Mouse (Mus musculus) hindbrain, embryonic 15.5 days (tissue): ENCODE data around the gene Dab1. TPM values are rescaled to one million over a fixed set of nuclear protein-coding genes. Genes with fewer than 3 reads are reported as not detected.

Experiments used
- ATAC-seq: fragments of 200-750 bp; cut with Nextera tagmentation; 2 replicates; pipeline ENCODE4 v1.8.0; 2017; ENCODE audit warnings: low read depth, moderate number of reproducible peaks, moderate TSS enrichment; ENCODE audit not compliant: low FRiP score
- H3K27ac ChIP-seq: fragments of 300-500 bp; sonication (generic); replicated peaks from 2 replicates; pipeline ENCODE4 v1.5.1; 2015; ENCODE audit warnings: mild to moderate bottlenecking, inconsistent platforms
- H3K27me3 ChIP-seq: fragments of 300-500 bp; sonication (generic); 2 replicates; pipeline ENCODE4 v1.6.1; 2015; ENCODE audit warnings: control low read depth, inconsistent platforms
- H3K36me3 ChIP-seq: fragments of 300-500 bp; sonication (generic); 2 replicates; pipeline ENCODE4 v1.6.1; 2015; ENCODE audit warnings: control low read depth, inconsistent platforms
- H3K4me1 ChIP-seq: fragments of 300-500 bp; sonication (generic); replicated peaks from 2 replicates; pipeline ENCODE4 v1.6.1; 2015; ENCODE audit warnings: control low read depth, inconsistent platforms
- H3K4me2 ChIP-seq: fragments of 300-500 bp; sonication (generic); 2 replicates; pipeline ENCODE4 v1.6.1; 2015; ENCODE audit warnings: moderate library complexity, mild to moderate bottlenecking, inconsistent platforms
- H3K4me3 ChIP-seq: fragments of 300-500 bp; sonication (generic); 2 replicates; pipeline ENCODE4 v1.5.1; 2015; ENCODE audit warnings: mild to moderate bottlenecking, inconsistent platforms
- H3K9ac ChIP-seq: fragments of 300-500 bp; sonication (generic); 2 replicates; pipeline ENCODE4 v1.6.1; 2015; ENCODE audit warnings: inconsistent platforms
- H3K9me3 ChIP-seq: fragments of 300-500 bp; sonication (generic); 2 replicates; pipeline ENCODE4 v1.6.1; 2016; ENCODE audit warnings: control low read depth, inconsistent platforms
- WGBS: fragments of 180-500 bp; shearing (Covaris S2); methylation state at CpG from one replicate; pipeline ENCODE4 v1.1.7; 2015; 5-methylcytosine and 5-hydroxymethylcytosine counted together
- polyA plus RNA-seq: library from polyadenylated mRNA; unstranded; fragments of >200 nt; fragmentation: Nextera tagmentation; extraction: Ambion mirVana; gene quantifications from 2 replicates; pipeline ENCODE4 v1.2.1, GENCODE M21; 2015

The Dab1 gene
- polyA plus RNA-seq, 1 experiment from 2014 or later, result 93.7 TPM

GRCm38 (mm10) chr4:104368561-104369021 lies 749.4 kb downstream of the Dab1 start:
- Histone ChIP-seq H3K27me3 (peaks cover 5% of the 10 kb centered on the region; the same call in 1 of the 2 replicates), H3K27ac (peak overlapping the region; percentile 92), H3K4me1 (peaks cover 23% of the 10 kb centered on the region), H3K4me3 (peak overlapping the region; percentile 85), H3K9me3 (no peaks in the 10 kb centered on the region), H3K36me3 (no peaks in the 10 kb centered on the region), H3K9ac (peak overlapping the region; percentile 90), H3K4me2 (peak overlapping the region; percentile 96)
- peak; percentile 65 for ATAC-seq
- 1% methylated on average over 20 of the region's 20 CpGs for WGBS

GRCm38 (mm10) chr4:104369091-104369490 lies 749.9 kb downstream of the Dab1 start:
- Histone ChIP-seq H3K27ac (peak overlapping the region; percentile 49; the same call in 1 of the 2 replicates), H3K4me3 (peak overlapping the region; percentile 85), H3K27me3 (peaks cover 5% of the 10 kb centered on the region; the same call in 1 of the 2 replicates), H3K36me3 (no peaks in the 10 kb centered on the region), H3K9ac (peak overlapping the region; percentile 90), H3K4me1 (peaks cover 23% of the 10 kb centered on the region), H3K4me2 (peak overlapping the region; percentile 96), H3K9me3 (no peaks in the 10 kb centered on the region)
- WGBS, result 6% methylated on average over 7 of the region's 7 CpGs
- no peak for ATAC-seq

- no peaks in the 10 kb centered on the region; the same call in 1 of the 2 replicates for H3K9me3 ChIP-seq
- WGBS, result 81% methylated on average over 8 of the region's 8 CpGs
- no peaks in the 10 kb centered on the region for H3K36me3 ChIP-seq
- no peak overlapping the region for H3K4me3 ChIP-seq
- H3K27ac ChIP-seq, result no peak overlapping the region
- no peak overlapping the region for H3K4me2 ChIP-seq
- H3K4me1 ChIP-seq, result peaks cover 22% of the 10 kb centered on the region
- H3K27me3 ChIP-seq, result no peaks in the 10 kb centered on the region
- ATAC-seq, result no peak
- no peak overlapping the region for H3K9ac ChIP-seq
These were observed 752.0 kb downstream of the Dab1 start for GRCm38 (mm10) chr4:104371136-104371535.

- no peak overlapping the region for H3K4me2 ChIP-seq
- no peak overlapping the region for H3K4me3 ChIP-seq
- WGBS, result 96% methylated on average over 1 of the region's 1 CpGs
- H3K9me3 ChIP-seq, result no peaks in the 10 kb centered on the region; the same call in 1 of the 2 replicates
- no peaks in the 10 kb centered on the region for H3K27me3 ChIP-seq
- no peak overlapping the region for H3K9ac ChIP-seq
- no peak for ATAC-seq
- no peaks in the 10 kb centered on the region for H3K36me3 ChIP-seq
- H3K4me1 ChIP-seq, result peaks cover 4% of the 10 kb centered on the region; the same call in 1 of the 2 replicates
- no peak overlapping the region for H3K27ac ChIP-seq
These were observed 755.0 kb downstream of the Dab1 start for GRCm38 (mm10) chr4:104374191-104374590.

GRCm38 (mm10) chr4:104384704-104385103 lies 765.5 kb downstream of the Dab1 start:
- Histone ChIP-seq H3K9me3 (no peaks in the 10 kb centered on the region), H3K27me3 (no peaks in the 10 kb centered on the region), H3K9ac (no peak overlapping the region), H3K4me3 (no peak overlapping the region), H3K36me3 (no peaks in the 10 kb centered on the region), H3K4me2 (no peak overlapping the region), H3K27ac (no peak overlapping the region), H3K4me1 (peaks cover 19% of the 10 kb centered on the region)
- WGBS, result 39% methylated on average over 7 of the region's 7 CpGs
- ATAC-seq, result no peak

- peaks cover 19% of the 10 kb centered on the region for H3K4me1 ChIP-seq
- H3K27me3 ChIP-seq, result no peaks in the 10 kb centered on the region
- no peak overlapping the region for H3K27ac ChIP-seq
- no peak overlapping the region for H3K4me2 ChIP-seq
- H3K4me3 ChIP-seq, result no peak overlapping the region
- H3K36me3 ChIP-seq, result no peaks in the 10 kb centered on the region
- H3K9ac ChIP-seq, result no peak overlapping the region
- no peak for ATAC-seq
- 17% methylated on average over 5 of the region's 5 CpGs for WGBS
- H3K9me3 ChIP-seq, result no peaks in the 10 kb centered on the region
These were observed 766.1 kb downstream of the Dab1 start for GRCm38 (mm10) chr4:104385272-104385671.

GRCm38 (mm10) chr4:104395515-104395914 lies 776.4 kb downstream of the Dab1 start:
- no peak for ATAC-seq
- Histone ChIP-seq H3K4me1 (peaks cover 11% of the 10 kb centered on the region), H3K9me3 (no peaks in the 10 kb centered on the region), H3K4me2 (no peak overlapping the region), H3K9ac (no peak overlapping the region), H3K27me3 (no peaks in the 10 kb centered on the region), H3K4me3 (no peak overlapping the region), H3K36me3 (no peaks in the 10 kb centered on the region), H3K27ac (no peak overlapping the region)
- WGBS, result 80% methylated on average over 3 of the region's 3 CpGs

- H3K9ac ChIP-seq, result no peak overlapping the region
- H3K36me3 ChIP-seq, result no peaks in the 10 kb centered on the region
- ATAC-seq, result no peak
- WGBS, result 86% methylated on average over 5 of the region's 5 CpGs
- no peak overlapping the region for H3K4me2 ChIP-seq
- H3K4me1 ChIP-seq, result peaks cover 14% of the 10 kb centered on the region
- H3K9me3 ChIP-seq, result no peaks in the 10 kb centered on the region
- H3K27ac ChIP-seq, result no peak overlapping the region
- H3K4me3 ChIP-seq, result no peak overlapping the region
- no peaks in the 10 kb centered on the region for H3K27me3 ChIP-seq
These were observed 776.9 kb downstream of the Dab1 start for GRCm38 (mm10) chr4:104396095-104396494.

- H3K27ac ChIP-seq, result 0 out of 2 replicates have a peak overlapping the region, but pooled peaks have one; percentile 29
- 0 out of 2 replicates have a peak overlapping the region, but pooled peaks have one; percentile 7 for H3K9ac ChIP-seq
- H3K9me3 ChIP-seq, result no peaks in the 10 kb centered on the region
- H3K4me3 ChIP-seq, result no peak overlapping the region
- WGBS, result 28% methylated on average over 9 of the region's 9 CpGs
- H3K36me3 ChIP-seq, result no peaks in the 10 kb centered on the region
- H3K4me2 ChIP-seq, result peak overlapping the region; percentile 19; the same call in 1 of the 2 replicates
- peaks cover 14% of the 10 kb centered on the region for H3K4me1 ChIP-seq
- H3K27me3 ChIP-seq, result no peaks in the 10 kb centered on the region
- ATAC-seq, result 0 out of 2 replicates have a peak, but pooled peaks have one; percentile 30
These were observed 780.1 kb downstream of the Dab1 start for GRCm38 (mm10) chr4:104399106-104399730.

- no peak overlapping the region for H3K4me3 ChIP-seq
- H3K36me3 ChIP-seq, result no peaks in the 10 kb centered on the region
- H3K4me2 ChIP-seq, result no peak overlapping the region
- H3K27ac ChIP-seq, result no peak overlapping the region
- whole genome bisulfite sequencing, result 89% methylated on average over 5 of the region's 5 CpGs
- H3K4me1 ChIP-seq, result peaks cover 10% of the 10 kb centered on the region
- no peak for ATAC-seq
- no peaks in the 10 kb centered on the region for H3K9me3 ChIP-seq
- no peaks in the 10 kb centered on the region for H3K27me3 ChIP-seq
- no peak overlapping the region for H3K9ac ChIP-seq
These were observed 784.9 kb downstream of the Dab1 start for GRCm38 (mm10) chr4:104404099-104404498.

GRCm38 (mm10) chr4:104410922-104411321 lies 791.8 kb downstream of the Dab1 start:
- Histone ChIP-seq H3K9me3 (no peaks in the 10 kb centered on the region), H3K36me3 (no peaks in the 10 kb centered on the region), H3K9ac (no peak overlapping the region), H3K27ac (no peak overlapping the region), H3K4me1 (no peaks in the 10 kb centered on the region; the same call in 1 of the 2 replicates), H3K27me3 (no peaks in the 10 kb centered on the region), H3K4me2 (no peak overlapping the region), H3K4me3 (no peak overlapping the region)
- no peak for ATAC-seq
- WGBS, result 84% methylated on average over 6 of the region's 6 CpGs

GRCm38 (mm10) chr4:104415482-104415881 lies 796.3 kb downstream of the Dab1 start:
- 50% methylated on average over 2 of the region's 2 CpGs for WGBS
- H3K4me3 ChIP-seq, result no peak overlapping the region
- no peak overlapping the region for H3K9ac ChIP-seq
- H3K4me2 ChIP-seq, result no peak overlapping the region
- no peaks in the 10 kb centered on the region; the same call in 1 of the 2 replicates for H3K4me1 ChIP-seq
- no peaks in the 10 kb centered on the region for H3K27me3 ChIP-seq
- no peak overlapping the region for H3K27ac ChIP-seq
- H3K9me3 ChIP-seq, result no peaks in the 10 kb centered on the region
- ATAC-seq, result no peak
- H3K36me3 ChIP-seq, result no peaks in the 10 kb centered on the region
